Mouse (Mus musculus) adipocyte (in vitro differentiated cells): ENCODE data around the gene Dnph1.
"Not testable (repeated sequence)": the region's sequence is repeated elsewhere in the genome, so short reads cannot be mapped to it uniquely, and the experiment has no call there.

Source experiments
- DNase-seq: peaks from one replicate; pipeline ENCODE4 v3.0.0-alpha.2; 2016; ENCODE audit warnings: low spot score

Dnph1 gene

GRCm38 (mm10) chr17:46496623-46497434 lies at the start of gene Dnph1:
Gene Dnph1, plus strand, starts transcription at chr17:46496711.
- peak; percentile 56 for DNase-seq

- DNase-seq, result no peak
Observed at GRCm38 (mm10) chr17:46452683-46453082, 43.8 kb upstream of the Dnph1 start.

GRCm38 (mm10) chr17:46453302-46453948 lies 43.1 kb upstream of the Dnph1 start:
- no peak for DNase-seq

- no peak for DNase-seq
Observed at GRCm38 (mm10) chr17:46453970-46454411, 42.5 kb upstream of the Dnph1 start.

- no peak for DNase-seq
Observed at GRCm38 (mm10) chr17:46454539-46454938, 42.0 kb upstream of the Dnph1 start.

GRCm38 (mm10) chr17:46455110-46455691 lies 41.3 kb upstream of the Dnph1 start:
- DNase-seq, result no peak

- DNase-seq, result peak; percentile 36
Observed at GRCm38 (mm10) chr17:46457791-46458190, 38.7 kb upstream of the Dnph1 start.

GRCm38 (mm10) chr17:46458439-46458838 lies 38.1 kb upstream of the Dnph1 start:
- DNase-seq, result no peak

GRCm38 (mm10) chr17:46460673-46461072 lies 35.8 kb upstream of the Dnph1 start:
- no peak for DNase-seq

- no peak for DNase-seq
Observed at GRCm38 (mm10) chr17:46461347-46461746, 35.2 kb upstream of the Dnph1 start.

- DNase-seq, result no peak
Observed at GRCm38 (mm10) chr17:46462226-46462625, 34.3 kb upstream of the Dnph1 start.

- no peak for DNase-seq
Observed at GRCm38 (mm10) chr17:46467830-46468229, 28.7 kb upstream of the Dnph1 start.

- no peak for DNase-seq
Observed at GRCm38 (mm10) chr17:46476601-46477000, 19.9 kb upstream of the Dnph1 start.

GRCm38 (mm10) chr17:46477286-46477685 lies 19.2 kb upstream of the Dnph1 start:
- DNase-seq, result no peak

GRCm38 (mm10) chr17:46483561-46484001 lies 12.9 kb upstream of the Dnph1 start:
- DNase-seq, result no peak

- no peak for DNase-seq
Observed at GRCm38 (mm10) chr17:46484021-46484431, 12.5 kb upstream of the Dnph1 start.

GRCm38 (mm10) chr17:46484461-46484875 lies 12.0 kb upstream of the Dnph1 start:
- DNase-seq, result no peak

GRCm38 (mm10) chr17:46486995-46487394 lies 9.5 kb upstream of the Dnph1 start:
- DNase-seq, result no peak

GRCm38 (mm10) chr17:46487431-46487830 lies 9.1 kb upstream of the Dnph1 start, which contains the start of gene Ttbk1:
Gene Ttbk1, minus strand, starts transcription at chr17:46487675.
- no peak for DNase-seq

- no peak for DNase-seq
Observed at GRCm38 (mm10) chr17:46495486-46495885, 1.0 kb upstream of the Dnph1 start.

- DNase-seq, result not testable (repeated sequence)
Observed at GRCm38 (mm10) chr17:46496081-46496480, 430 bp upstream of the Dnph1 start.

GRCm38 (mm10) chr17:46497956-46498355 lies 1.4 kb downstream of the Dnph1 start:
- no peak for DNase-seq

- no peak for DNase-seq
Observed at GRCm38 (mm10) chr17:46502775-46503174, 6.3 kb downstream of the Dnph1 start.
